Mouse (Mus musculus): ENCODE data around the gene Fen1.

The Fen1 gene

DNA sequence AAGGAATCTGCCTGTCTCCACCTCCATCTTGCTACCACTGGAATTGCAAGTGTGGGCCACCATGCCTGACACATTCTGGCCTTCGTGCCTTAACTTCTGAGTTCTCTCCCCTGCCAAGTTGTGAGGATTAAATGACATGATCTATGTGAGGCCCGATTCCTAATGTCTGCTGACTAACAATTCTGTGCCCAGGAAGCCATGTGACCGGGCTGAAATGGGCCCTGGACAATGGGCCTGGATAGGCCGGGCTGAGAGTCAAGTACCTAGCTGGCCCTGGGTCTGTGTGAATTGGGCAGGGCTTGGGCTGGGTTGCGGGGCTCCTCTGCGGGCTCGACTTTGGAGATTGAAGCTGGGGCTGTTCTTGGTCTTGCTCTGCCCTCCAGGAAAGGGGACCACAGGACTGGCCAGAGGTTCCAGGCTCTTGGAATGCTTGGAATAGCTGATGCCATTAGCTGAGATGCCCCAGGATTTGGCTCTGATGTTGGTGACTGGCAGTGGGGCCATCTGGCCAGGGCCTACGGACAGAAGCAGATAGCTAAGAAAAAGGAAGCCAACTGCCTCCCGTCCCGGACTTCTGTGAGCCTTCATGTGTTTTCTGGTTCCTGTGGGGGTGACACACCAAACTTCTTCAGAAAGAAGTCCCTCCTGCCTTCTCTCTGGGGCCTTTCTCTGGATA, 10.0 kb upstream of the Fen1 start:
- no peak for DNase-seq (ENCODE audit: low spot score in 2 of 2)

DNA sequence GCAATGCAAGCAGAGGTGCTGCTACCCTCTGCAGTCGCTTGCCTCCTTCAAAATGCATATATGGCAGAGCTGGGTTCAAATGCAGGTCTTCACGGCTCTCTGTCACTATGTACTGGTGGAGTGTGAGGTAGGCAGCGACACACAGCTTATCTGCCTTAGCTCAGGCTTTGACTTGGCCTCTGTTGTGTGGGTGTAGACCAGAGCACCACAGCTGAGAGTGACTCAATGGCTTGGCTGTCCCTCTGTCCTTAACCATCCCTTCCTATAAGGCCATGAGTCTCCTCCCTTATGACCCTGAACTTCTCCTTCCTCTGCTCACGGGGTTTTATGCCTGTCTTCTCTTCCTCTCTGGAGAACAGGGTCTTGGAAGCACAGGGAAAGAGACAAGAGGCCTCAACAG, 6.9 kb upstream of the Fen1 start:
- no peak for DNase-seq (ENCODE audit: low spot score in 2 of 2)

DNA sequence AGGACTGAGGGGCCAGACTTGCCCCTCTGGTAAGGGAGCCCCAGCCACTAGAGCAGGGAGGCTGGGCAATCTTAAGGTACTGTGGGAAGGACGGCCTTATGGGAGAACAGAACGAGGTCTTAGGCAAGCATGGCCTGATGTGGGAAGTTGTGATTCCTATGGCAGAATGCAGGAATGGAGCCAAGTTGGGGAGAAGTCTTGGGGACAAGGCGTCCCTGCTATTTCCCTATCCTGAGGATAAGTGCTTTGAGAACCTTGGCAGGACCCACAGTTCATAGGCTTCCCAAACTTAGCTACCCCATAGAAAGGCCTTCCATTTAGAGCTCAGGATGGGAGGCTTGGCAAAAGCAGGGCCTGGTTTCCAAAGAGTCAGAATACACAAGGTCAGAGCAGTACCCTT, 4.9 kb upstream of the Fen1 start:
- no peak for DNase-seq (ENCODE audit: low spot score in 2 of 2)

DNA sequence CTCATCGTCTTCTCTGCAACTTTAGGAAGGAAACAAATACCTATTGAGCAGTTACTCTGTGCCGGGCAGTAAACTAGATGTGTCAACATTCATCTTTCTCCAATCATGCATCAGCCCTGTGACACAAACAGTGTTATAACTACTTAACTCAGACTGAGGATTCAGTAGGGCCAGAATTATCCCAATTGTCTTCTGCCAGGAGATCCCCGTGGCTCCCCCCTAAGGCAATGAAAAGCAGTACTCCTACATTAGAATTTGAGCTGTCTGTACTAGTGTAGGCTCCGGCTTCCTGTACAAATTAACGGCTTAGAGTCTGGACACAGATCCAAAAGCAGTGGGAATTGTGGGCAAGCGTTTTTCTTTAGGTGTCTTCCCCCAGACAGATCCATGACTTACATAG, 1.1 kb upstream of the Fen1 start:
- no peak for DNase-seq (ENCODE audit: low spot score in 2 of 2)

DNA sequence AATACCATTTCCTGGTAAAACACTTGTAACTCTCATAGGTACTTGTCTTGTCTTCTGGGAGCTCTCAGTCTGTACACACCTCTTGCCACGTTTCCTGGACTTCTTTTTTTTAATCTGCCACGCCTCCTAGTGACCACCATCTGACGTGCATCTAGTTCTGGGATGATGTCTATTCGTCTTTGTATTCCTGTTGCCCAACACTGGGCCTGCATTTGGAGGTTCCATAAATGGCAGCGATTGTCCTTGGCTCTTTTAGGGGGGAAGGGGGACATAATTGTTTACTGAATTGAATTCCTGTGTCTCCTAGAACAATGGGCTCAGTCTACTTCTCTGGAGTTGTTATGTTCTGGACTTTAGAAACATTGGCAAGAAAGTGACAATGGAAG, 640 bp upstream of the Fen1 start:
- no peak for DNase-seq (ENCODE audit: low spot score in 2 of 2)

DNA sequence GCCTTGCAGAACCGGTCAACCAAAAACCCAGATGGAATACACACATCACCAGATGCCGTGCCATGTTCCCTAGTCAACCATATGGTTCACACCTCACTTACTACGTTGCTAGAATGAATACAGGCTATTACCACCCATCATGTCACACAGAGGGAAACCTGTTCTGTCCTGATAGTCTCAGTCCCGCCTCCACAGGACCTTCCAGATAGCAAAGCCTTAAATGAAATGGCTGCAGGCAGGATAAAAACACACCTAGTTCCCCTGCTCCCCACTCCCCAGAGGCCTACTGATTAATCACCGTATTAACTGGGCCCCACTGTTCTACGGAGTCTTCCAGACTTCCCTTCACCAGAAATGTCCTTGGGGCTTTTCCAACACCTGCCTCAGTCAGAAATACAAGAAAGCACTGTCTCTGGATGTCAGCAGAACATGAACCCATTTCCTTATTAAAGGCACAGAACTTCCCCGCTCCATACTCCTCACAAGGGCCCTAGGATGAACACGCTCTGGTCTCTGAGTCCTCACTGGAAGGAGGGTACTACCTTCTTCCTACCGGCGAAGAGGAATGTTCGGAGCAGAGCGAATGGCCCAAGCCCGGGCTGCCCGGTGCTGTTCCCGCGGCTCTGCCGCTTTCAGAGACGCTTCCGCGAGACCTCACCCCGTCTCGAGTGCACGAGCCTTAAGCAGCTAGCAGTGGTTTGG, 672 bp downstream of the Fen1 start:
- DNase-seq (ENCODE audit: low spot score in 2 of 2), result no peak

DNA sequence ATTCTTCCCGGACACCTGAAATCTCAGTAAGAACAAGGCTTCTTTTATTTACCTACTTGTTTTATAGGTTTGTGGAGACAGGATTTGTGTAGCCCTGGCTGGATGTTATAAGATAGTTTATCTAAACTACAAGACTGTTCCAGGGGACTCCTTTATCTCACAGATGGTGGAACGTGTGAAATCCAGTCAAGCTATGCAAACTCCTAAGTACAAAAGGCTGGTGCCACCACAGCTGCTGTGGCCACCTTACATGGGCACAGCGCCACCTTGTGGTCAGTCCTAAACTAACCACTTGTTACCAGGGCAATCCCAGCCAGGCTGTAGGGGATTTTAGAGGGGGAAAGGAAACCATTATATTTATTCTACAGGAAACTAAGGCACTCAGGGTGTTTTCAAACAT, 5.2 kb downstream of the Fen1 start:
- peak; percentile 46 to 75 for DNase-seq (ENCODE audit: low spot score in 2 of 2)

DNA sequence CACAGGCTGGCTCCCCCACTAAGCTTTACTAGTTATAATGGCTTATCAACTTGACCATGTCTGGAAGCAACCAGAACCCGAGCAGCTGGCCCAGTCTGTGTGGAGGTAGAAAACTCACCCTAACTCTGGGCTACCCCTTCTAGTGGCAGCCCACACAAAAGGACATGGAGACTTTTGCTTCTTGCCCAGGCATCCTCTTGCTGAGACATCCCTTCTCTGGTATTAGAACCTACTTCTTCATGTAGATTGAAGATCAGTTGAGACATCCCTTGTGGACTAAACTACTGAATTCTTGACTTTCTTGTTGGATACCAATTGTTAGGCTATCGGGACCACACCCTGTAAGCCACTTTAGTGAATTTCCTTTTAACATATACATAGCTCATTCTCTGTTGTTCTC, 5.7 kb downstream of the Fen1 start:
- DNase-seq (ENCODE audit: low spot score in 2 of 2), result no peak

DNA sequence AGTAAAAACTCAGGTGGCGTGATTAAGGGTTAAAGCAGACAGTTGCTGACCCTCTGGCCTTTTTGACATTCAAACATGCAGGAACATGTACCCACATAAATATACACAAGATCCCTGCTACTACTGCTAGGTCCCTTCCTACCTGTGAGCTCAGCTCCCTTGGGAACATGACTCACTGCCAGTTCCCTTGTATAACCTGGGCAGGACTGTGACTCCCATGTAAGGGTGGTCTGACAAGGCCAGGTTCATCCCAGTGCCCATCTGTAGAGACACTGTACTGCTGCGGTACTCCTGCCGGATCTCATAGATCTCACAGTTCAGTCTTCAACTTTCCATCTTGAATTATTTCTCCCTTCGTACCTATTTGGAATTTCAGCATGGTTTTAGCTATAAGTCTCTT, 6.8 kb downstream of the Fen1 start:
- DNase-seq (ENCODE audit: low spot score in 2 of 2), result no peak

DNA sequence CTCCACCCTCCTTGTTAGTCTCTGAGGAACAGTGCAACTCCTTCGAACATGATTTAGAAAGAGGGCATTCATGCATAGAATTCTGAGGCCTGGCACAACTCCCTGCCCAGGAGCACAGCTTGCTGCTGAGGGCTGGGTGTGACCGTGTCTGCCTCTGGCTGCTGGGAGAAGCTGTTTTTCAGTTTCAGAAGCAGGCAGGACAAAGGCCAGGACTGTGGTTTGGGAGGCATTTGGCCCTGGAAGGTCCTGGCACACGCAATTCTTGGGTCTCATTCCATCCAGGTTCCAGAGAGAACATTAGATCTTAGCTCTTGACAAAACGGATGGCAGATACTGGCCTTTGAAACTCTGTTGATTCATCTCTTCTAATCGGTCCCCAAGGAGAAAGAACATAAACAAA, 8.7 kb downstream of the Fen1 start:
- no peak for DNase-seq (ENCODE audit: low spot score in 2 of 2)

DNA sequence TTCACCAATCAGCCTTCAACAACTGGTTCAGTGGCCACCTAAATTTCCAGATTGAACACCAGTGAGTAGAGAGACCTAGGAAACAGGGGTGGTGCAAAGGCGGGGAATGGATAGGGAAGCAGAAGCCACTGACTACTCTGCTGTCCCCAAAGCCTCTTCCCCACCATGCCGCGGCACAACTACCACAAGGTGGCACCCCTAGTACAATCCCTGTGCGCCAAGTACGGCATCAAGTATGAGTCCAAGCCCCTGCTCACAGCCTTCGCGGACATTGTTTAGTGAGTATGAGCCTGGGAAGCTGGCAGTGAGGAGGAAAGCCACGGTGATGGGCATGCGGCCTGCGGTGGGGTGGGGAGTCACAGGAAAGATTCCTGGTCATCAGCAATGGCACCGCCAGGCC, 9.6 kb downstream of the Fen1 start:
- DNase-seq (ENCODE audit: low spot score in 2 of 2), result no peak

DNA sequence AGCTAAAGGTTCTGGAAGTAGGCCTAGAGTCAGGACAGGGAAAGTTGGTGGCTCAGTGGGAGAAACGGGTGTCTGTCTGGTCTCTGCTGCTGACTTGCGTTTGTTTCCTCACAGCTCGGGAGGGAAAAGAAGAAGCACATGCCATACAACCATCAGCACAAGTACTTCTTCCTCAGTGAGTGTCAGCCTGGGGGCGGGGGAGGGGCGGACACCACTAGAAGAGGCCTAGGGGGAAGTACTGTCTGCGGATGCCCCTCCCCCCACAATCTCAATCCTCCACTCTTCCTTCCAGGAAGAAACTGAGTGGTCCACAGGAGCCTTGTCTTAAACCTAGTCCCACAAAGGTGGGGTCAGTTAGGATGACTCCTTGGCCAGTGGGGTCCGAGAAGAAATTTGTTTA, 12.6 kb downstream of the Fen1 start:
- no peak for DNase-seq (ENCODE audit: low spot score in 2 of 2)

DNA sequence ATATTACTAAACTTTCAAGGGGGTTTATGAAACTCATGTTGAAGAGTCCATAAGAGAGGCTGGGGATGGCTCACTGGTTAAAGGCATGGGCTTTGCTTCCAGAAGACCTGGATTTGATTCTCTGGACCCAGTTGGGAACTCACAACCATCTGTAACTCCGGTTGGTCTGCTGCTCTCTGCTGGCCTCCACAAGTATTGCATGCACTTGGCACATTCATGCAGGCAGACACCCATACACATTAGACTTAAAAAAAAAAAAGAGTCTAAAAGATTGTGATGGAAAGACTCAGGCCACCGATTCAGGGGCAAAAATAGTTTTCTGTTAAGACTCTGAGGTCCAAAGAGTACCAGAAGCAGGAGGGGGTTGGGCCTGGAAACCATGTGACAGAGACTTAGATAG, 13.2 kb downstream of the Fen1 start:
- DNase-seq (ENCODE audit: low spot score in 2 of 2), result peak; percentile 70 to 73

DNA sequence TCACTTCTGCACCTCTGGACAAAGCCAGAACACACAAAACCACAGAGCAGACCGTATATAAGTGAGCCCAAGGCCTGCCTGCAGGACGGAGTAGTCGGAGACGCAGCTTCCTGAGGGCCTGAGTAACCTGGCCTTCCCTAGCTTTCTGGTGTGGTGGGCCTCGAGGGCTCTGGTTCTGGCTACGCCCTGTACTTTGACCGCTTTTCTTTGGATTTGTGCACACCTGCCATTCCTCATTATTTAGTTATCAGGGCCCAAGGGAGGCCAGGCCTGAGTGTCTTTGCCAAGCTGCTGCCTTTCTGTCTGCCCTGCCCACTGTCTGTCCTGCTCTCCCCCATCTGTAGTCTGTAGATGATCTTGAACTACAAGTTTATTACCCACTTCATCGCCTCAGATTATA, 14.0 kb downstream of the Fen1 start:
- no peak for DNase-seq (ENCODE audit: low spot score in 2 of 2)

DNA sequence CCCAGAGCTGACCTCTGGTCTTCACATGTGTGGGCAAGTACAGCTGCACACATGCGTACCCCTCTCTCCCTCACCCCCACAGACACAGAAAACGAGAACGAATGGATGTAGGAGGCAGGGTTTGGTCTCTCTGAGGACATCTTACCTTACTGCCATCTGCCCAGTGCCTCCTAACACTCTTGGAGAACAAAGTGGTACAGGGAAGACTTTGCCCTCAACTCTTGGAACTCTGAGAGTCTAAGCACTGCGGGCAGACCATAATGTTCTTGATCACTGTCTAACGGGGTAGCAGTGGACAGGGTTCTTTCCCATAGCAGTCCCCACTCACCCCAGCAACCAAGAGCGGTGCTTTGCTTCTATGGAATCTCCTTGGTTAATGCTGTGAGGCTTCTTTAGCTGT, 14.9 kb downstream of the Fen1 start:
- no peak for DNase-seq (ENCODE audit: low spot score in 2 of 2)

DNA sequence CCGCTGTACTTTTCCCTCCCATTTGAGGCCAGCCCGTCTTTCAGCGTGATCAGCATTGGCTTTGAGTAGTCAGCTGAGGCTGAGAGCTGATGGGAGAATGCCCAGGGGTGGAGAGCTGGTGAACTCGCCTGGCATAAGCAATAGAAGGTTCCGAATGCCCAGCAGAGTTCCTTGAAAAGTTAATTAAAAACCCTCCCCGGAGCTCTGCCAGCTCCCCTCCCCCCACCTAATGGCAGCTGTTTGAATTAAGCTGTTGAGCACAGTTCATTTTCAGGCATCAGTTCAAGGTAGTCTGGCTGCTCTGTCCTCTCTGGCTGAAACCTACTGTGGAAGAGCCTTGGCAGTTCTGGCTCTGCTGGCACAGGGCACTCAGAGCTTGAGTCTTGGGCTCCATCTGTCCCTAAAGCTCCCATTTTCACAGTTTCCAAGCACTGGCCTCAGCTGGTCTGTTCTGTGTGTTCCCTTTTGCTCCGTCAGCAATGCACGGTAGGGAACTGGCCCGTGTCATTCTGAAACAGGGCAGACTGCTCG, 15.6 kb downstream of the Fen1 start:
- peak; percentile 60 to 72 for DNase-seq (ENCODE audit: low spot score in 2 of 2)

DNA sequence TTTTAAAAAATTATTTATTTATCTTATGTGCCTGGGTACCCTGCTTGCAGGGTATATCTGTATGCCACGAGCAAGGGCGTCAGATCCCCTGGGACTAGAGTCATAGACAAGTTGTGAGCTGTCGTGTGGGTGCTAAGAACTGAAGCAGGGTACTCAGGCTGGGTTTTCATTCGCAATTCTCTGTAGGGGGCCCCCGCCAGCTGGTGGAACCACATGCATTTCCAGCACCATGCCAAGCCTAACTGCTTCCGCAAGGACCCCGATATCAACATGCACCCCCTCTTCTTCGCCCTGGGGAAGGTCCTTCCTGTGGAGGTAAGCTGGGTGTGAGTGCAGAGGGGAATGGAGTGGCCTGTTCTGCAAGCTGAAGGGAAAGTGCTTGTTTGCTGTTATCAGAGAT, 17.4 kb downstream of the Fen1 start:
- no peak for DNase-seq (ENCODE audit: low spot score in 2 of 2)

DNA sequence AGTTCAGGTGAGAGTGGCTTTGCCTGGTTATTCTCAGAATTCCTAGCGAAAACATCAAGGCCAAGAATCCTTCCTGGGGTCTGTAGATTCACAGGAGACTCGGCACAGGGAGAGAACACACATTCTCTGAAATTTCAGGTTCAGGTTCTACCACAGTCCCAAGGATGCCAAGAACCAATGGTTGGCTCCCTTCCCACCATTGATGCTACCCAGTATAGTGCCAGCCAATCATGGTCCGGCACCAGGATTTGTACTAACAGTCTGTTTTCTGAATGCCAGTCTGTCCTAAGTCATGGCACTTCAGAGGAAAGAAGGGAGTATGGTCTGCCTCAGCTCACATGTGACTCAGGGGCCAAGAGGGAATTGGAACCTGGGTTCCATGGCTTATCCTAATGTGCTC, 18.1 kb downstream of the Fen1 start:
- DNase-seq (ENCODE audit: low spot score in 2 of 2), result no peak

DNA sequence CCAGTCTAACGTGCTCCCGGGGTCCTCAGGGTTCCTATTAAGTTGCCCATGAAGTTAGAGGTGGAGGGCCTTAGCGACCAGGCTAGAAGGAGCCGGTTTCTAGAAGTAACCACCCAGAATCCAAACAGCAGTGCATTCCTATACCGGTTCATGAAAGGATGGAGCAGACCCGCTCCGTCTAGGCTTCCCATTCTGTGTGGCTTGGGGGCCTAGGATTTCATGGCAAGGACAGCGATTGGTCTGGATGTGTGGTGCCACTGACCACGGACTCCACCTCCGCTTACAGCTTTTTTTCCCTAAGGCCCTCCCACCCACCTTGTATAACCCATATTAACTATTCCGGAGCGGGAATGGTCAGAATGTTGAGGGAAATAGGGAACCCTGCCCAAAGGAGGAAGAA, 19.9 kb downstream of the Fen1 start:
- DNase-seq (ENCODE audit: low spot score in 2 of 2), result peak; percentile 47 to 51

DNA sequence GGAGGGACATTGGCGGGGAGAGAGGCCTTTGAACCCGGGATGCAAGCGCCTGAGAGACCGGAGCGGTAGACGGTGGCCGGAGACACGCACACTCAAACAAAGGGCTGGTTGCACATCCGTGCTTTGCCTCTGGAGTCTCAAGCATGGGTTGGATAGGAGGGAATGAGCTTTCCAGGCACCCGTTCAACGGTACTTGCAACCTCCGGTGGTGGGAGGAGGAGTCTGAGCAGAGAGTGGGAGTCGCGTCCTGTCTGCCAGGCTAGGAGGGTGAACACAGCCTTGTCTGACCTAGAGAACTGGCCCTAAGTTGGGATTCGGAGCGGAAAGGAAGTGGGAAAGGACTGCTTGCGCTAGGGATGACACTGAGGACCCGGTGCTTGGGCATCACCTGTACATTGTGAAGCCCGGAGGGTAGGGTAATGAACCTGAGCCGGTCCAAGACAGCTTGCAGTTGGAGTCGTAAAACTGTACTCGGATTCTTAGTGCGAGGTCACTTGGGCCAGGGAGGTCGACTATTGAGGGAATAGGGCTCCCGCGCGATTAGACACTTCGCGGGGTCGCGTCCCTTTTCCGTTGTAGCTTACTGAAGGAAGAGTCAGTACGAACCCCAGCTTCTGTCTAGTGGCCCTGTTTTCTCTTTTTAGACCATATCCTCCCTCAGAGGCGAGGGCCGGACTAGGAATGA, 20.5 kb downstream of the Fen1 start:
- DNase-seq (ENCODE audit: low spot score in 2 of 2), result peak; percentile 68 to 80

DNA sequence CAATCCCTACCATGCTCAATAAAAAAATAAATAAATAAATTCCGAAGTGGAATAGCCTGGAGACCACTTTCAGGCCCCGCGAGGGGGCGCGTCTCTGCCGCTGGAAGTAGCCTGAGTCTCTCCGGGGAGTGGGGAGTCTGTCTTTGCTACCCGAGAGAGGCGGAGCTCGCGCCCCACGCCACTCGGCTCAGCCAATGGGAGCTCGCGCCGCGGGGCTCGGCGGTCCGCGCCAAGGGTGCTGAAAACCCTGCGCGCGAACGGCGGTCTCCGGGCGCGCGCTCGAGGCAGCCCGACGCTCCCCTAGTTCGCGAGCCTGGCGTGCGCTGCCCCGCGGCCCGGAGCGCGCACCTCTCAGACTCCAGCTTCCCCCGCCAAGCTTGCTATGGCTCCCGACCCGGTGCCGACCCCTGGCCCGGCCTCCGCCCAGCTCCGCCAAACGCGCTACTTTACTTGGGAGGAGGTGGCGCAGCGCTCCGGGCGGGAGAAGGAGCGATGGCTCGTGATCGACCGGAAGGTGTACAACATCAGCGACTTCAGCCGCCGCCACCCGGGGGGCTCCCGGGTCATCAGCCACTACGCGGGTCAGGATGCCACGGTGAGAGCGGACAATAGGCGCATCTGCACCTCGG, 21.2 kb downstream of the Fen1 start, which contains the start of gene Fads1:
Gene Fads1, plus strand, starts transcription at position 219 of the 629 bp plus-strand sequence.
- peak; percentile 91 to 92 for DNase-seq (ENCODE audit: low spot score in 2 of 2)

DNA sequence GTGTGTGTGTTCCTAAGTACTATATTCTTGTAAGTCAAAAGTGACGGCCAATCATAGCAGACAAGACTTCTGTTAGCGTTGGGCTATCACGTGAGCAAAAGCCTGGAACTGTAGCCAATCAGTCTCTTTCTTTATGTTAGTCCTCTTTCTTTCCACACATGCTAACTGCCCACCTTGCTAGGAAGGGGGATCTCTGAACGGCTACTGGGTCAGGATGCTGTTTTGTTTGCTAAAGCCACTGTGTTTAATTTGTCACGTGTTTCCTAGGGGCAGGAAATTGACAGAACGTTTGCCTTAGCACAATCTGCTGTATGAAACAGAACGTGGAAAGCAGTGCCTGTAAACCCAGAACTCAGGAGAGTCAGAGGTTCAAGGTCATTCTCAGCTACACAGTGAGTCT, 21.8 kb downstream of the Fen1 start:
- no peak for DNase-seq (ENCODE audit: low spot score in 2 of 2)

Measured in frontal cortex, postnatal 14 days (tissue).